16 mouse cellular contexts compared by ENCODE assay signal in genomic region chr9:107746679-107747078, GRCm38 (mm10). TPM values are rescaled to one million over a fixed set of nuclear protein-coding genes. Genes with fewer than 3 reads are reported as not detected.
DNase-seq lines count a peak whose midpoint lies in the region; ATAC-seq and TF ChIP-seq lines count a peak whose summit lies in the region.
"Had no signal": no experiment of that assay in that cellular context is flagged by ENCODE, and none has a peak within 500 bp of the region (broad histone marks: within the 10 kb centered on the region; RNA-seq: fewer than 3 reads in every experiment).

No protein-coding gene starts in this region.

- TF ChIP-seq POLR2A in ES-Bruce4 (IDR thresholded peaks at IDR 0.05; ENCODE audit: insufficient read depth, low read length): no peak
- no peak for TF ChIP-seq POLR2A in cortical plate, adult 2 months (IDR thresholded peaks at IDR 0.05; ENCODE audit: extremely low read depth, insufficient read depth, low read length)

- TF ChIP-seq CTCF in layer of hippocampus, adult 2 months (conservative IDR thresholded peaks at IDR 0.05): peak; percentile 67
- TF ChIP-seq CTCF in ES-Bruce4 (IDR thresholded peaks at IDR 0.05; ENCODE audit: low read depth, low read length): peak; percentile 24
- peak; percentile 23; the same call in 1 of the 2 replicates for TF ChIP-seq CTCF in cortical plate, adult 2 months (IDR thresholded peaks at IDR 0.05; ENCODE audit: extremely low read depth, insufficient read depth, low read length)

- no peaks in the 10 kb centered on the region; the same call in 1 of the 2 replicates for H3K9me3 ChIP-seq in ES-Bruce4 (replicated peaks; ENCODE audit: control insufficient read depth, insufficient read depth, low read length, poor library complexity, severe bottlenecking)
- H3K9me3 ChIP-seq: embryonic facial prominence, embryonic 12.5 days; forebrain, embryonic 12.5 days; limb, embryonic 10.5 days; stomach, embryonic 15.5 days had no signal

- TF ChIP-seq EP300 in ES-Bruce4 (IDR thresholded peaks at IDR 0.05; ENCODE audit: insufficient read depth, low read depth, low read length): no peak

- H3K4me3 ChIP-seq in layer of hippocampus, adult 2 months: no peak overlapping the region
- H3K4me3 ChIP-seq in ES-Bruce4 (ENCODE audit: low read depth, low read length): no peak overlapping the region
- H3K4me3 ChIP-seq in cortical plate, adult 2 months (ENCODE audit: insufficient read depth, low read length): no peak overlapping the region
- H3K4me3 ChIP-seq: embryonic facial prominence, embryonic 12.5 days; forebrain, embryonic 12.5 days; limb, embryonic 10.5 days; stomach, embryonic 15.5 days had no signal

- H3K27me3 ChIP-seq in ES-Bruce4 (ENCODE audit: control insufficient read depth, insufficient read depth, low read length, poor library complexity, severe bottlenecking): no peaks in the 10 kb centered on the region
- H3K27me3 ChIP-seq: embryonic facial prominence, embryonic 12.5 days; forebrain, embryonic 12.5 days; stomach, embryonic 15.5 days had no signal

- no peaks in the 10 kb centered on the region for H3K4me1 ChIP-seq in ES-Bruce4 (ENCODE audit: control insufficient read depth, insufficient read depth, low read length)
- no peaks in the 10 kb centered on the region for H3K4me1 ChIP-seq in cortical plate, adult 2 months (ENCODE audit: control insufficient read depth, insufficient read depth, low read length)
- H3K4me1 ChIP-seq: embryonic facial prominence, embryonic 12.5 days; forebrain, embryonic 12.5 days; limb, embryonic 10.5 days; stomach, embryonic 15.5 days had no signal

- H3K9ac ChIP-seq in ES-Bruce4 (ENCODE audit: low read depth, poor library complexity, severe bottlenecking): no peak overlapping the region
- H3K9ac ChIP-seq: embryonic facial prominence, embryonic 12.5 days; forebrain, embryonic 12.5 days; stomach, embryonic 15.5 days had no signal

- no peak for ATAC-seq in CD4-positive, CD25-positive, alpha-beta regulatory T cell, adult 4 months
- ATAC-seq in cerebellum, adult (ENCODE audit: insufficient number of reproducible peaks, low FRiP score, low TSS enrichment): no peak

- H3K27ac ChIP-seq in layer of hippocampus, adult 2 months: no peak overlapping the region
- no peak overlapping the region for H3K27ac ChIP-seq in ES-Bruce4 (ENCODE audit: insufficient read depth, low read length)
- H3K27ac ChIP-seq in cortical plate, adult 2 months (ENCODE audit: insufficient read depth, low read length): no peak overlapping the region
- H3K27ac ChIP-seq: embryonic facial prominence, embryonic 12.5 days; forebrain, embryonic 12.5 days; limb, embryonic 10.5 days; stomach, embryonic 15.5 days had no signal

- peaks cover 85% of the 10 kb centered on the region for H3K36me3 ChIP-seq in ES-Bruce4 (ENCODE audit: control insufficient read depth, insufficient read depth, low read length, poor library complexity, severe bottlenecking)

- DNase-seq in CD4-positive, CD25-positive, alpha-beta regulatory T cell, adult 2 months (ENCODE audit: low read depth, low spot score): peak; percentile 38
- no peak for DNase-seq in layer of hippocampus, adult 2 months (ENCODE audit: low spot score in 2 of 2)
- no peak for DNase-seq in layer of hippocampus, adult 9-11 months
- no peak for DNase-seq in kidney, adult 18-20 months
- DNase-seq: cerebellum, adult 9-10 months; kidney, adult 11 months; lung, adult 18-20 months; right cerebral cortex, postnatal 4 days had no signal

RNA-seq across cellular contexts. Expression of gene Rbm5, which starts 24.1 kb away (rescaled TPM):
- 100 to 1,000 TPM; 280 to 324 TPM for polyA plus RNA-seq in CD4-positive, CD25-positive, alpha-beta regulatory T cell, adult 4 months (2017; shearing (Covaris generic))
- total RNA-seq in layer of hippocampus, adult 2 months (2021): 100 to 1,000 TPM; 141 to 159 TPM
- 143 and 146 TPM in 2 replicates for polyA plus RNA-seq in ES-Bruce4 (2011; ENCODE audit: insufficient read depth, insufficient read length, low read depth, missing spikeins)
- 138 and 156 TPM in 2 replicates for polyA plus RNA-seq in cortical plate, adult 2 months (2012; rRNA removed)

RNA-seq across cellular contexts. Expression of gene Sema3f, which starts 36.4 kb away (rescaled TPM):
- polyA plus RNA-seq in CD4-positive, CD25-positive, alpha-beta regulatory T cell, adult 4 months (2017; shearing (Covaris generic)): not detected
- total RNA-seq in layer of hippocampus, adult 2 months (2021): 1 to 10 TPM; 2.8 to 3.5 TPM
- 12.3 and 19.0 TPM in 2 replicates for polyA plus RNA-seq in ES-Bruce4 (2011; ENCODE audit: insufficient read depth, insufficient read length, low read depth, missing spikeins)
- 29.1 and 30.1 TPM in 2 replicates for polyA plus RNA-seq in cortical plate, adult 2 months (2012; rRNA removed)

Comparison
In these comparisons a context has a peak if more than half of its experiments do, and no peak if none do; other contexts are left out.
1. RNA of gene Sema3f, which starts 36.4 kb away (polyA plus RNA-seq): 29.1 to 30.1 TPM in cortical plate, adult 2 months and 12.3 to 19.0 TPM in ES-Bruce4; not detected in CD4-positive, CD25-positive, alpha-beta regulatory T cell, adult 4 months; every median in the first group is over 10 times any median in the second.
2. Peak in every context shown above with its lines, with median percentiles within 50 percentile points of each other: CTCF ChIP-seq.